Mouse (Mus musculus): ENCODE measurements around the gene Lactbl1.

- no peak for TF ChIP-seq HCFC1 (IDR thresholded peaks at IDR 0.05; ENCODE audit: borderline replicate concordance, insufficient read depth, low read length)
- no peak for TF ChIP-seq ZNF384 (IDR thresholded peaks at IDR 0.05; ENCODE audit: low read depth, low read length)
- no peak for TF ChIP-seq MAFK (IDR thresholded peaks at IDR 0.05; ENCODE audit: insufficient read depth, low read depth, low read length)
- TF ChIP-seq CHD2 (IDR thresholded peaks at IDR 0.05; ENCODE audit: low read depth, low read length): no peak
- TF ChIP-seq ZC3H11A (IDR thresholded peaks at IDR 0.05; ENCODE audit: borderline replicate concordance, low read depth, low read length): no peak
Measured at GRCm38 (mm10) chr4:136595221-136595620, 27.2 kb upstream of the Lactbl1 start.

Data from ES-E14 (cell line).